Mouse (Mus musculus) testis, adult 2 months (tissue): ENCODE results near the gene Ngly1. TPM values are rescaled to one million over a fixed set of nuclear protein-coding genes. Genes with fewer than 3 reads are reported as not detected.

Experiments
- H3K27ac ChIP-seq: fragments of 200-500 bp; 2 replicates; pipeline ENCODE4 v1.5.1; 2012; ENCODE audit warnings: low read depth, low read length; ENCODE audit not compliant: control insufficient read depth, insufficient read depth
- H3K27me3 ChIP-seq: fragments of 200-500 bp; 2 replicates; pipeline ENCODE4 v1.6.1; 2012; ENCODE audit warnings: mild to moderate bottlenecking, low read length, moderate library complexity; ENCODE audit not compliant: control insufficient read depth, insufficient read depth
- H3K36me3 ChIP-seq: fragments of 200-500 bp; 2 replicates; pipeline ENCODE4 v1.6.1; 2012; ENCODE audit warnings: mild to moderate bottlenecking, low read length; ENCODE audit not compliant: control insufficient read depth, insufficient read depth
- H3K4me1 ChIP-seq: fragments of 200-500 bp; 2 replicates; pipeline ENCODE4 v1.6.1; 2012; ENCODE audit warnings: low read length; ENCODE audit not compliant: control insufficient read depth, insufficient read depth
- H3K4me3 ChIP-seq: fragments of 200-500 bp; 2 replicates; pipeline ENCODE4 v1.5.1; 2012; ENCODE audit warnings: low read depth, mild to moderate bottlenecking, low read length, moderate library complexity, mixed read lengths; ENCODE audit not compliant: control insufficient read depth
- CTCF ChIP-seq: fragments of 200-500 bp; IDR thresholded peaks from 2 replicates; pipeline ENCODE4 v1.5.1; 2012; ENCODE audit warnings: low read depth, mild to moderate bottlenecking, inconsistent platforms, low read length, moderate library complexity; ENCODE audit not compliant: control insufficient read depth, insufficient read depth, insufficient replicate concordance
- POLR2A ChIP-seq: fragments of 200-500 bp; IDR thresholded peaks from 2 replicates; pipeline ENCODE4 v1.6.1; 2012; ENCODE audit warnings: low read depth, mild to moderate bottlenecking, inconsistent platforms, low read length, moderate library complexity; ENCODE audit not compliant: control insufficient read depth
- polyA plus RNA-seq: library from polyadenylated mRNA; depleted of rRNA; stranded (reverse); fragments of >200 nt; gene quantifications from 2 replicates; pipeline ENCODE4 v1.2.3, GENCODE M21; 2012

The Ngly1 gene
- polyA plus RNA-seq, 1 experiment: 86.3 TPM

GRCm38 (mm10) chr14:16230581-16230980 is 18.5 kb upstream of the Ngly1 start:
- H3K27ac ChIP-seq: no peak overlapping the region
- TF ChIP-seq CTCF: no peak
- TF ChIP-seq POLR2A: no peak
- no peaks in the 10 kb centered on the region for H3K4me1 ChIP-seq
- H3K4me3 ChIP-seq: no peak overlapping the region
- H3K36me3 ChIP-seq: no peaks in the 10 kb centered on the region
- no peaks in the 10 kb centered on the region for H3K27me3 ChIP-seq

GRCm38 (mm10) chr14:16233515-16233914 is 15.6 kb upstream of the Ngly1 start:
- H3K36me3 ChIP-seq: no peaks in the 10 kb centered on the region
- H3K4me3 ChIP-seq: no peak overlapping the region
- no peaks in the 10 kb centered on the region for H3K4me1 ChIP-seq
- no peak overlapping the region for H3K27ac ChIP-seq
- TF ChIP-seq POLR2A (no peak), CTCF (no peak)
- no peaks in the 10 kb centered on the region for H3K27me3 ChIP-seq

DNA sequence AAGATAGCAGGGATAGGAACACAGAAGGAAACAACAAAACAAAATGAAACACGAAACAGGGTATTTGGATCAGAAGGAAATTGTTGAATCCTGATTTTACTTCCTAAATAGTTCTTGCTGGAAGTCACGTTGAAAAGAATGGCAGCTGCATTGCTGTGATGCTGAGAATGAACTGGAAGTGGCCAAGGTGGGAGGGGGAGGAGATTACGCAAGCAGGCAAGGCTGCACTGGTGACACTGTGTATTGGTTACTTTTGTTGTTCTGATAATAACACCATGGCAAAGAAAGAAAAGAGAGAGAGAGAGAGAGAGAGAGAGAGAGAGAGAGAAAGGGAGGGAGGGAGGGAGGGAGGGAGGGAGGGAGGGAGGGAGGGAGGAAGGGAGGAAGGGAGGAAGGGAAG is 12.6 kb upstream of the Ngly1 start:
- TF ChIP-seq POLR2A (no peak), CTCF (no peak)
- Histone ChIP-seq H3K4me1 (no peaks in the 10 kb centered on the region), H3K27ac (no peak overlapping the region), H3K36me3 (no peaks in the 10 kb centered on the region), H3K27me3 (no peaks in the 10 kb centered on the region), H3K4me3 (no peak overlapping the region)

DNA sequence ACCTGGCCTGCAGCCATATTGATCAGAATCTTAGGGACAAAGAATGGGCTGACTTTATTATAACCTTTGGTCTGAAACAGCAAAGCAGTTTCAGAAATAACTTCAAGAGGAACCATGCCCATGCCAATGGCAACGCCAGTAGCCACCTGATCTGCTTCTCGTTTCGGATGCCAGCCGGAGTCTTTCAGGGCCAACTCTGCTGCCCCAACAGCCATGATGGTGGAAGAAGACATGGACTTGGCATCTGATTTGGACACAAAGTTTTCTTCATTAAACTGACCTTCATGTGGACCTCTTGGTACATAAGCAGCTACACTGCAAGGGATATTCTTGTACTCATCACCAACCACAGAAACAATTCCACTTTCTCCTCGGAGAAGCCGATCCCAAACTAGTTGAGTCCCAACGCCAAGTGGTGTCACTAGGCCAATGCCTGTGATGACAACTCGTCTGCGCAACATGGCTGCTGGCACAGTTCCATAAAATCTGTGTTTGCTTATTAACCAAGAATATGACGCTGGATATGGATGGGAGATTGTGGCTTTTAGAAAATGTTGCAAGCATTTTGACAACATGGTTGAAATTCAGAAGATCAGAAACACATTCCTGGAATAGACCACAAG is 6.8 kb upstream of the Ngly1 start:
- Histone ChIP-seq H3K4me3 (peak overlapping the region; percentile 96), H3K27me3 (no peaks in the 10 kb centered on the region), H3K4me1 (peaks cover 4% of the 10 kb centered on the region), H3K27ac (no peak overlapping the region), H3K36me3 (no peaks in the 10 kb centered on the region)
- TF ChIP-seq POLR2A: no peak
- TF ChIP-seq CTCF: no peak

GRCm38 (mm10) chr14:16242947-16243602 is 6.0 kb upstream of the Ngly1 start:
- no peaks in the 10 kb centered on the region for H3K27me3 ChIP-seq
- H3K36me3 ChIP-seq: no peaks in the 10 kb centered on the region
- peak overlapping the region; percentile 88 for H3K27ac ChIP-seq
- no peak for TF ChIP-seq CTCF
- TF ChIP-seq POLR2A: peak; percentile 81
- peak overlapping the region; percentile 96 for H3K4me3 ChIP-seq
- peaks cover 4% of the 10 kb centered on the region for H3K4me1 ChIP-seq

GRCm38 (mm10) chr14:16243603-16244209 is 5.4 kb upstream of the Ngly1 start:
- peaks cover 4% of the 10 kb centered on the region for H3K4me1 ChIP-seq
- H3K36me3 ChIP-seq: no peaks in the 10 kb centered on the region
- peak overlapping the region; percentile 80 for H3K27ac ChIP-seq
- TF ChIP-seq CTCF (no peak), POLR2A (no peak)
- no peaks in the 10 kb centered on the region for H3K27me3 ChIP-seq
- H3K4me3 ChIP-seq: peak overlapping the region; percentile 96

- Histone ChIP-seq H3K4me1 (peaks cover 4% of the 10 kb centered on the region), H3K36me3 (no peaks in the 10 kb centered on the region), H3K27ac (no peak overlapping the region), H3K27me3 (no peaks in the 10 kb centered on the region), H3K4me3 (peak overlapping the region; percentile 70)
- TF ChIP-seq POLR2A (no peak), CTCF (no peak)
These were observed 4.7 kb upstream of the Ngly1 start for GRCm38 (mm10) chr14:16244370-16244769.
